Mouse (Mus musculus): ENCODE data around the gene Matn1. TPM values are rescaled to one million over a fixed set of nuclear protein-coding genes. Genes with fewer than 3 reads are reported as not detected.

Matn1 gene
- not detected in 2 replicates for polyA plus RNA-seq (2012; rRNA removed)

GRCm38 (mm10) chr4:130944112-130944511, at the start of gene Matn1:
Gene Matn1 (plus strand): TSS chr4:130944385.

GRCm38 (mm10) chr4:130913077-130913476, 31.1 kb upstream of the Matn1 start, which contains the start of gene Laptm5:
Gene Laptm5 (plus strand): TSS chr4:130913125.

Other genes with a start within 250 kb of the Matn1 start
- gene Sdc3, start 151.8 kb upstream of the Matn1 start, polyA plus RNA-seq (2012; rRNA removed): 21.7 and 23.0 TPM in 2 replicates
- 25.1 and 41.9 TPM in 2 replicates for gene Laptm5, start 31.3 kb upstream of the Matn1 start, polyA plus RNA-seq (2012; rRNA removed)

Measured in stomach, adult 2 months (tissue).